Mouse (Mus musculus): ENCODE results near the gene Zfp709.
"Not testable (repeated sequence)": the region's sequence is repeated elsewhere in the genome, so short reads cannot be mapped to it uniquely, and the experiment has no call there.

The Zfp709 gene

DNA sequence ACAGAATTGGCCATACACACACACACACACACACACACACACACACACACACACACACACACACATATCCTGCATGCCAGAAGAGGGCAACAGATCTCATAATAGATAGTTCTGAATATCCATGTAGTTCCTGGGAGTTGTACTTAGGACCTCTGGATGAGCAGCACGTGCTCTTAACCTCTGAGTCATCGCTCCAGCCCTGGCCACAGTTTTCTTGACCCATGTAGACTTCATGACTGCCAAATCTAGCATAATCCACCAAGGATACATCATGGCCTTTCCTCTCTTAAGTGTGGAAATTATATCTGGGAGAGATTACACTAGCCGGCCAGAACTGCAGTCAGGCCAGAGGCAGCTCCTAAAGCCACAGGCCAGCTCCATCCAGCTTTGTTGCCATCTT lies 44.7 kb downstream of the Zfp709 start:
- no peak for DNase-seq

DNA sequence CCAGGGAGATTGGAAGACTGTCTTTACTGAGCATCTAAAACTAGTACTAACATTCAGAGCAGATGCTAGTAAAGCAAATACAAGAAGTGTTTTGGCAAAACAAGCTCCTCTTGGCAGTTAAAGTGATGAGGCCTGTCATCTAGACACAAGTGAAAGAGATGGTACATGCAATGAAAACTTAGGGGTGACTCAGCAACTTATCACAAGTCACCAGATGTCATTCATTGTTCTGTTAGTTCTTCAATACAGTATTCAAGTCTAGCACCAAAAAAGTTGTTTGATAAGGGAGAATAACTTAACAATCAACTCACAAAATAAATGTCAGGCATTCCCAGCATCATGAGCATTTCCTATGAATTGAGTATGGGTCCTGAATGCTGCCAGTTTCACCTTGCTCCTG lies 46.0 kb downstream of the Zfp709 start:
- DNase-seq = no peak

DNA sequence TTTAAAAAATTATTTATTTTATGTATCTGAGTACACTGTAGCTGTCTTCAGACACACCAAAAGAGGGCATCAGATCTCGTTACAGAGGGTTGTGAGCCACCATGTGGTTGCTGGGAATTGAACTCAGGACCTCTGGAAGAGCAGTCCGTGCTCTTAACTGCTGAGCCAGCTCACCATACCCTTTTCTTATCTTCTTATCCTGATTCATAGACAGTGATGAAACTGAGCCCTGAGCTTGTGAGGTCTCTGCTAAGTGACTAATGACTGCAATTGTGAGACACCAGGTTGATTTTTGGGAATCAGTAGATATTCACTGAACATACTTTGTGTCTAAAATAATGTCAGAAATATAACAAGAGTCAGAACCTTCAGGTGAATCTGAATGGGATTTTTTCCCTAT lies 56.2 kb downstream of the Zfp709 start:
- not testable (repeated sequence) for DNase-seq

GRCm38 (mm10) chr8:71940293-71941208 lies 58.7 kb downstream of the Zfp709 start:
- DNase-seq = peak; percentile 54

DNA sequence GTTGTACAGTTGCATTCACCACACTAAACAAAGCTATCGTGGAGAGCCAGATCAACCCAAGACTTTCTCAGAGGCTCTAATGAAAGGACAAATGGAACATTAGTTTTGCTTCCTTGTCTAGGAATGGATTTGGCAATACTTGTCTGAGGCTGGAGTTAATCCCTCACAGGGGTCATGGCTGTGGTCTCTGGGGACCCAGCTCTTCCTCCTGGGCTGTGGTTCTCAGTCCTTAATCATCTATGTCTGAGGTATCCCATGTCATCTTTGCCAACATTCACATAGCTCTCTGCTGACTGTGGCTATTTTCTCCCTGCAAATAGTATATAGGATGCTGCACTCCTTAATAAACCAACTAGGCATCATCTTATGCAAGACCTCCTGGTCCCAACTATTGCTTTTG lies 60.0 kb downstream of the Zfp709 start:
- peak; percentile 15 for DNase-seq
